Mouse (Mus musculus) lung, adult 2 months (tissue): ENCODE measurements around the gene Sav1.

Experiments
- CTCF ChIP-seq: fragments of 200-500 bp; IDR thresholded peaks from 2 replicates; pipeline ENCODE4 v1.5.1; 2011; ENCODE audit warnings: mild to moderate bottlenecking, low read length, control low read depth; ENCODE audit not compliant: insufficient read depth
- POLR2A ChIP-seq: fragments of 200-500 bp; IDR thresholded peaks from 2 replicates; pipeline ENCODE4 v1.6.1; 2011; ENCODE audit warnings: low read depth, mild to moderate bottlenecking, control low read depth, low read length, borderline replicate concordance; ENCODE audit errors: extremely low read depth

- no peak for TF ChIP-seq POLR2A
- TF ChIP-seq CTCF = no peak
These were observed 40.9 kb downstream of the Sav1 start for GRCm38 (mm10) chr12:69945861-69946260.
